Mouse (Mus musculus): ENCODE data around the gene Lsm2. TPM values are rescaled to one million over a fixed set of nuclear protein-coding genes. Genes with fewer than 3 reads are reported as not detected.
"Not testable (repeated sequence)": the region's sequence is repeated elsewhere in the genome, so short reads cannot be mapped to it uniquely, and the experiment has no call there.

The Lsm2 gene
- polyA plus RNA-seq, 1 experiment from 2014 or later, result 216 TPM

DNA sequence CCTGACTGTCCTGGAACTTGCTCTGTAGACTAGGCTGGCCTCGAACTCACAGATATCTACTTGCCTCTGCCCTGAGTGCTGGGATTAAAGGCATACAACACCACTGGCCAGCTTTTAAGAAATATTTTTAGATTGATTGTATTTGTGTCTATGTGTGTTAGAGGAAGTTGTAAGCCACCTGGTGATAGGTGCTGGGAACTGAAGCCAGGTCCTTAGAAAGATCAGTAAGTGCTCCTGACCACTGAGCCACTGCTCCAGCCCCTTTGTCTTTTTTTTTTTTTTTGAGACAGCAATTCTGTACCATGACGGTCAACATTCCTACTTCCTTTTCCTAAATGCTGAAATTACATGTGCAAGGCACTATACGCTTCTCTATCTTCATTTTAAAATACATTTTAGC is 28.4 kb upstream of the Lsm2 start:
- Histone ChIP-seq H3K9ac (ENCODE audit: low read length) (no peak overlapping the region), H3K27me3 (replicated peaks; ENCODE audit: control insufficient read depth, insufficient read depth, low read length) (no peaks in the 10 kb centered on the region; the same call in 1 of the 2 replicates), H3K4me2 (ENCODE audit: low read length) (no peak overlapping the region), H3K27ac (ENCODE audit: low read depth) (no peak overlapping the region), H3K9me3 (ENCODE audit: control insufficient read depth, low read length) (no peaks in the 10 kb centered on the region), H3K4me3 (ENCODE audit: low read depth, low read length) (peak overlapping the region; percentile 100; the same call in 1 of the 2 replicates), H3K36me3 (ENCODE audit: control insufficient read depth, insufficient read depth, low read length) (peaks cover 21% of the 10 kb centered on the region), H3K4me1 (replicated peaks; ENCODE audit: control insufficient read depth, insufficient read depth, low read length) (peaks cover 4% of the 10 kb centered on the region; the same call in 1 of the 2 replicates)
- ATAC-seq (replicated peaks; ENCODE audit: low FRiP score, low TSS enrichment, low read depth), result no peak
- 91% methylated on average over 3 of the region's 3 CpGs for WGBS
- no peak for DNase-seq (ENCODE audit: low spot score)

DNA sequence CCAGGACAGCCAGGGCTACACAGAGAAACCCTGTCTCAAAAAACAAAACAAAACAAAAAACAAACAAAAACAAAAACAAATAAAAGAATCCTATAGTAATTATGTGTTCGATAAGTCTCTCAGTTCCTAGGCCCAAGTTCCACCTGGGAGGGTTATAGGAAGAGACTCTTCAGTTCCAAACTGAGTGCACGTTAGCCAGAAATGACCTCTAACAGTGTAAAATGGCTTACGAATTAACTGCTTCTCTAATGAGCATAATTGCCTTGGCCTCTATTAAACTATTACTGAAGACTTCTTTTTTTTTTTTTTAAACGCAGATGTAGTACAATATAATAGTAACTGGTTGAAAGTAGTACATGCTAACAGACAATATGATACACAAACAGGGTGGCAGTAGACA is 27.8 kb upstream of the Lsm2 start:
- H3K27me3 ChIP-seq (replicated peaks; ENCODE audit: control insufficient read depth, insufficient read depth, low read length), result no peaks in the 10 kb centered on the region; the same call in 1 of the 2 replicates
- H3K9me3 ChIP-seq (ENCODE audit: control insufficient read depth, low read length), result no peaks in the 10 kb centered on the region
- H3K4me1 ChIP-seq (replicated peaks; ENCODE audit: control insufficient read depth, insufficient read depth, low read length), result peaks cover 4% of the 10 kb centered on the region; the same call in 1 of the 2 replicates
- no peak overlapping the region for H3K27ac ChIP-seq (ENCODE audit: low read depth)
- no peak overlapping the region for H3K4me2 ChIP-seq (ENCODE audit: low read length)
- H3K9ac ChIP-seq (ENCODE audit: low read length), result no peak overlapping the region
- ATAC-seq (replicated peaks; ENCODE audit: low FRiP score, low TSS enrichment, low read depth) (no peak), DNase-seq (ENCODE audit: low spot score) (no peak)
- peaks cover 21% of the 10 kb centered on the region for H3K36me3 ChIP-seq (ENCODE audit: control insufficient read depth, insufficient read depth, low read length)
- H3K4me3 ChIP-seq (ENCODE audit: low read depth, low read length), result no peak overlapping the region
- 94% methylated on average over 4 of the region's 4 CpGs for WGBS

DNA sequence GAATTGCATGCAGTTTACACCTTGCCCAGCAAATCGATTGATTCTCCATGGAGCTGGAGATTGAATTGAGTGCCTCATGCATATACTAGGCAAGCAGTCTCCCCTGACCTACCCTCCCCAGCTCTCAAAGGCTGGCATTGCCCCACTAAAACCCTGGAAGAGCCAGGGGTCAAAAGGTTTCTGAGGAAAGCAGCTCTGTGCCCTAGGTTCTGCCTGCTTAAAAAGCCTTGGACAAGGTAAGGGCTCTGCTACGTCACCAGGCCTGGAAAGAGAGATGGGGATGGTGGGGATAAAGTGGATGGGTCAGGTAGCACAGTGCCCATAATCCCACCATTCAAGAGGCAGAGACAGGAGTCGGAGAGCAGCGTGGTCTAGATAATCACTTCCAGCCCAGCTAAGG is 26.8 kb upstream of the Lsm2 start:
- Histone ChIP-seq H3K27ac (ENCODE audit: low read depth) (no peak overlapping the region), H3K27me3 (replicated peaks; ENCODE audit: control insufficient read depth, insufficient read depth, low read length) (no peaks in the 10 kb centered on the region; the same call in 1 of the 2 replicates), H3K36me3 (ENCODE audit: control insufficient read depth, insufficient read depth, low read length) (peaks cover 17% of the 10 kb centered on the region), H3K9me3 (ENCODE audit: control insufficient read depth, low read length) (no peaks in the 10 kb centered on the region), H3K4me1 (replicated peaks; ENCODE audit: control insufficient read depth, insufficient read depth, low read length) (peaks cover 4% of the 10 kb centered on the region; the same call in 1 of the 2 replicates), H3K9ac (ENCODE audit: low read length) (no peak overlapping the region), H3K4me3 (ENCODE audit: low read depth, low read length) (no peak overlapping the region), H3K4me2 (ENCODE audit: low read length) (no peak overlapping the region)
- DNase-seq (ENCODE audit: low spot score) (no peak), ATAC-seq (replicated peaks; ENCODE audit: low FRiP score, low TSS enrichment, low read depth) (no peak)
- 79% methylated on average over 4 of the region's 4 CpGs for WGBS

DNA sequence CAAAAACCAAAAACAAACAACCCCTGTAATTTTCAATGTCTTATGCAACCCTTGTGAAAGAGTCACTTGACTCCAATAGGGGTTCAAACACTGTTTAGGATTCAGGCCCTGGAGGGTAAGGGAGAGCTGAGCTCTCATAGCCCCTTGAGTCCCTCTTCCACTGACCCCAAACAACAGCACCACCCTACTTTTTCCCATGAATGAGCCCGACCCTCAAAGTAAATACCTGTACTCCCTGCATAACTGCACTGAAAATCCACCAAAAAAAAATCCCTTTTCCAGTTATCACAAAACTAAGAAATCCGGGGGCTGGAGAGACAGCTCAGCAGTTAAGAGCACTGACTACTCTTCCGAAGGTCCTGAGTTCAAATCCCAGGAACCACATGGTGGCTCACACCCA is 25.8 kb upstream of the Lsm2 start:
- Histone ChIP-seq H3K27me3 (replicated peaks; ENCODE audit: control insufficient read depth, insufficient read depth, low read length) (no peaks in the 10 kb centered on the region; the same call in 1 of the 2 replicates), H3K27ac (ENCODE audit: low read depth) (no peak overlapping the region), H3K4me1 (replicated peaks; ENCODE audit: control insufficient read depth, insufficient read depth, low read length) (peaks cover 7% of the 10 kb centered on the region), H3K4me3 (ENCODE audit: low read depth, low read length) (no peak overlapping the region), H3K4me2 (ENCODE audit: low read length) (no peak overlapping the region), H3K9ac (ENCODE audit: low read length) (no peak overlapping the region), H3K9me3 (ENCODE audit: control insufficient read depth, low read length) (no peaks in the 10 kb centered on the region), H3K36me3 (ENCODE audit: control insufficient read depth, insufficient read depth, low read length) (peaks cover 6% of the 10 kb centered on the region)
- WGBS, result 80% methylated on average over 3 of the region's 3 CpGs
- no peak for DNase-seq (ENCODE audit: low spot score)
- ATAC-seq (replicated peaks; ENCODE audit: low FRiP score, low TSS enrichment, low read depth), result no peak

DNA sequence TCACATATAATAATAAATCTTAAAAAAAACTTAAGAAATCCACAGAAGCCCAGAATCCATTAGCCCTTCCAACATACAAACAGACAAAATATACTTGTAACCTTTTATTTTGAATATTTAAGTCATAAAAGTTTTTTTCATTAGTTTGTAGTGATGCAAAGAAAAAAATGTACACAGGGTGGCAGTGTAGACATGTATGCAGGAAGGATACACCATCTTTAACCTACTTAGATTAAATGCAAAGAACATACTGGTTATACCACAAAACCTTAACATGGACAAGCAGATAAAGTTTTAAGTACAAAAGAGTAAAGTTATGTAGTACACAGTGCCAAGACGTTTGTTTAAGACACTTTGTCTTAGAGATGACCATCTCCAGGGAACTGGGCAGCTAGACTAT is 25.3 kb upstream of the Lsm2 start:
- WGBS, result 38% methylated on average over 1 of the region's 1 CpGs
- Histone ChIP-seq H3K9ac (ENCODE audit: low read length) (no peak overlapping the region), H3K4me2 (ENCODE audit: low read length) (no peak overlapping the region), H3K4me1 (replicated peaks; ENCODE audit: control insufficient read depth, insufficient read depth, low read length) (peaks cover 5% of the 10 kb centered on the region), H3K4me3 (ENCODE audit: low read depth, low read length) (no peak overlapping the region), H3K36me3 (ENCODE audit: control insufficient read depth, insufficient read depth, low read length) (peaks cover 2% of the 10 kb centered on the region; the same call in 1 of the 2 replicates), H3K27me3 (replicated peaks; ENCODE audit: control insufficient read depth, insufficient read depth, low read length) (no peaks in the 10 kb centered on the region; the same call in 1 of the 2 replicates), H3K27ac (ENCODE audit: low read depth) (no peak overlapping the region), H3K9me3 (ENCODE audit: control insufficient read depth, low read length) (no peaks in the 10 kb centered on the region)
- no peak for DNase-seq (ENCODE audit: low spot score)
- no peak for ATAC-seq (replicated peaks; ENCODE audit: low FRiP score, low TSS enrichment, low read depth)

DNA sequence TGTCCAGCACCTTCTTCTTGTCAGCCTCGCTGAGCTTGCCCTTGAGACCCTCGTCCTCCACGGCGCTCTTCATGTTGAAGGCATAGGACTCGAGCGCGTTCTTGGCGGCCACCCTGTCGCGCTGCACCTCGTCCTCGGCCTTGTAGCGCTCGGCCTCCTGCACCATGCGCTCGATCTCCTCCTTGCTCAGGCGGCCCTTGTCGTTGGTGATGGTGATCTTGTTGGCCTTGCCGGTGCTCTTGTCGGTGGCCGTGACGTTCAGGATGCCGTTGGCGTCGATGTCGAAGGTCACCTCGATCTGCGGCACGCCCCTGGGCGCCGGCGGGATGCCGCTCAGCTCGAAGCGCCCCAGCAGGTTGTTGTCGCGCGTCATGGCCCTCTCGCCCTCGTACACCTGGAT is 24.4 kb upstream of the Lsm2 start:
- not testable (repeated sequence) for H3K4me3 ChIP-seq (ENCODE audit: low read depth, low read length); H3K4me2 ChIP-seq (ENCODE audit: low read length); ATAC-seq (replicated peaks; ENCODE audit: low FRiP score, low TSS enrichment, low read depth)

DNA sequence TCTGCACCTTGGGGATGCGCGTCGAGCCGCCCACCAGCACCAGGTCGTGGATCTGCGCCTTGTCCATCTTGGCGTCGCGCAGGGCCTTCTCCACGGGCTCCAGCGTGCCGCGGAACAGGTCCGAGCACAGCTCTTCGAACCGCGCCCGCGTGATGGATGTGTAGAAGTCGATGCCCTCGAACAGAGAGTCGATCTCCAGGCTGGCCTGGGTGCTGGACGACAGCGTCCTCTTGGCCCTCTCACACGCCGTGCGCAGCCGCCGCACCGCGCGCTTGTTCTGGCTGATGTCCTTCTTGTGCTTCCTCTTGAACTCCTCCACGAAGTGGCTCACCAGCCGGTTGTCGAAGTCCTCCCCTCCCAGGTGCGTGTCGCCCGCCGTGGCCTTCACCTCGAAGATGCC is 23.7 kb upstream of the Lsm2 start:
- H3K27ac ChIP-seq (ENCODE audit: low read depth); H3K36me3 ChIP-seq (ENCODE audit: control insufficient read depth, insufficient read depth, low read length); ATAC-seq (replicated peaks; ENCODE audit: low FRiP score, low TSS enrichment, low read depth); H3K4me2 ChIP-seq (ENCODE audit: low read length); H3K9me3 ChIP-seq (ENCODE audit: control insufficient read depth, low read length); H3K27me3 ChIP-seq (replicated peaks; ENCODE audit: control insufficient read depth, insufficient read depth, low read length); H3K4me1 ChIP-seq (replicated peaks; ENCODE audit: control insufficient read depth, insufficient read depth, low read length); DNase-seq (ENCODE audit: low spot score); H3K9ac ChIP-seq (ENCODE audit: low read length); H3K4me3 ChIP-seq (ENCODE audit: low read depth, low read length): not testable (repeated sequence)
- 23% methylated on average over 23 of the region's 40 CpGs for WGBS

More for the DNA sequence above, 24.4 kb upstream of the Lsm2 start:
- not testable (repeated sequence) for H3K27me3 ChIP-seq (replicated peaks; ENCODE audit: control insufficient read depth, insufficient read depth, low read length); H3K36me3 ChIP-seq (ENCODE audit: control insufficient read depth, insufficient read depth, low read length); H3K4me1 ChIP-seq (replicated peaks; ENCODE audit: control insufficient read depth, insufficient read depth, low read length); DNase-seq (ENCODE audit: low spot score); H3K9ac ChIP-seq (ENCODE audit: low read length); H3K9me3 ChIP-seq (ENCODE audit: control insufficient read depth, low read length); H3K27ac ChIP-seq (ENCODE audit: low read depth)
- WGBS, result 17% methylated on average over 16 of the region's 40 CpGs

DNA sequence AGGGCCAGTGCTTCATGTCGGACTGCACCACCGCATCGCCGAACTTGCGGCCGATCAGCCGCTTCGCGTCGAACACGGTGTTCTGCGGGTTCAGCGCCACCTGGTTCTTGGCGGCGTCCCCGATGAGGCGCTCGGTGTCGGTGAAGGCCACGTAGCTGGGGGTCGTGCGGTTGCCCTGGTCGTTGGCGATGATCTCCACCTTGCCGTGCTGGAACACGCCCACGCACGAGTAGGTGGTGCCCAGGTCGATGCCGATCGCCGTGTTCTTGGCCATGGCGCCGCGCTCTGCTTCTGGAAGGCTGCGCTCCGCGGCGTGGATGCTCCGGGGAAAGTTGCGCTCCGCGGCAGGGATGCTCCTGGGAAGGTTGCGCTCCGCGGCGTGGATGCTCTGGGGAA is 22.9 kb upstream of the Lsm2 start:
- not testable (repeated sequence) for H3K27me3 ChIP-seq (replicated peaks; ENCODE audit: control insufficient read depth, insufficient read depth, low read length); H3K4me1 ChIP-seq (replicated peaks; ENCODE audit: control insufficient read depth, insufficient read depth, low read length); DNase-seq (ENCODE audit: low spot score); H3K9ac ChIP-seq (ENCODE audit: low read length); H3K9me3 ChIP-seq (ENCODE audit: control insufficient read depth, low read length); H3K27ac ChIP-seq (ENCODE audit: low read depth); H3K36me3 ChIP-seq (ENCODE audit: control insufficient read depth, insufficient read depth, low read length)
- H3K4me3 ChIP-seq (ENCODE audit: low read depth, low read length), result peak overlapping the region; percentile 50; the same call in 1 of the 2 replicates
- ATAC-seq (replicated peaks; ENCODE audit: low FRiP score, low TSS enrichment, low read depth), result peak; percentile 30
- WGBS, result 4% methylated on average over 25 of the region's 47 CpGs
- H3K4me2 ChIP-seq (ENCODE audit: low read length), result peak overlapping the region; percentile 76

DNA sequence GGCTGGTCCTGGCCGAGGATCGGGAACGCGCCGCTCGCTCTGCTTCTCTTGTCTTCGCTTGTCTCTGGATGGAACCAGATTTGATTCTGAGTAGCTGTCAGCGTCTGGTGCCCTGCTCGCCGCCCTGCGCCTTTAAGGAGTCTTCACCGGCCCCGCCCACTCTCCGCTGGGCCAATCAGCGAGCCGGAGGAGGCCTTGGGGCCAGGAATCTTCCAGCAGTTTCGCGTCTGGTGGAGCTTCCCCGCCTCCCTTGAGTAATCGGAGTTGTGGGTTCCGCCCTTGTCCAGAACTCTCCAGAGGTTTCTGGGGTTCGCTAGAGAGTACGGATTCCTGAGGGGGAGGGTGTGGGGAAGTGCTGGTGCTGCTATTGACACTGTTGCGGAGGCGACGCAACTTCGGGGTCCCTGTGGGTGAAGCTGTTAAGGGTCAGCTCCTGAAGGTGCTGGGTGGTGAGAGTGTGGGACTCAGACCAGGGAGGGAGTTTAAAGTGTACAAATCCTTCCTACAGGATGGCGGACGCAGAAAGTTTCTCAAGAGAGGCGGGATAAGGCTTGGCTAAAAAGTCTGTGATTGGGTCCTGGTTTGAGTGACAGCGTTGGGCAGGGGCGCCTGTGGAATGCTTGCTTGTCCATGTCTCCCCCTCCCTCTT is 22.4 kb upstream of the Lsm2 start, which contains the start of gene Hspa1b:
Hspa1b (minus strand) TSS at position 109 of the 649 bp plus-strand sequence.
- peak within 1 kb of the TSS; percentile 95 for H3K27ac ChIP-seq (ENCODE audit: low read depth)
- WGBS, result under 1% methylated on average over 29 of the region's 32 CpGs
- not testable (repeated sequence) for H3K27me3 ChIP-seq (replicated peaks; ENCODE audit: control insufficient read depth, insufficient read depth, low read length); H3K4me1 ChIP-seq (replicated peaks; ENCODE audit: control insufficient read depth, insufficient read depth, low read length); H3K36me3 ChIP-seq (ENCODE audit: control insufficient read depth, insufficient read depth, low read length); H3K9me3 ChIP-seq (ENCODE audit: control insufficient read depth, low read length)
- DNase-seq (ENCODE audit: low spot score) (peak; percentile 96), ATAC-seq (replicated peaks; ENCODE audit: low FRiP score, low TSS enrichment, low read depth) (peak; percentile 94)
- peak within 1 kb of the TSS; percentile 54 for H3K9ac ChIP-seq (ENCODE audit: low read length)
- H3K4me3 ChIP-seq (ENCODE audit: low read depth, low read length), result peak within 1 kb of the TSS; percentile 50
- H3K4me2 ChIP-seq (ENCODE audit: low read length), result peak within 1 kb of the TSS; percentile 76
